In the genomic region with DNA sequence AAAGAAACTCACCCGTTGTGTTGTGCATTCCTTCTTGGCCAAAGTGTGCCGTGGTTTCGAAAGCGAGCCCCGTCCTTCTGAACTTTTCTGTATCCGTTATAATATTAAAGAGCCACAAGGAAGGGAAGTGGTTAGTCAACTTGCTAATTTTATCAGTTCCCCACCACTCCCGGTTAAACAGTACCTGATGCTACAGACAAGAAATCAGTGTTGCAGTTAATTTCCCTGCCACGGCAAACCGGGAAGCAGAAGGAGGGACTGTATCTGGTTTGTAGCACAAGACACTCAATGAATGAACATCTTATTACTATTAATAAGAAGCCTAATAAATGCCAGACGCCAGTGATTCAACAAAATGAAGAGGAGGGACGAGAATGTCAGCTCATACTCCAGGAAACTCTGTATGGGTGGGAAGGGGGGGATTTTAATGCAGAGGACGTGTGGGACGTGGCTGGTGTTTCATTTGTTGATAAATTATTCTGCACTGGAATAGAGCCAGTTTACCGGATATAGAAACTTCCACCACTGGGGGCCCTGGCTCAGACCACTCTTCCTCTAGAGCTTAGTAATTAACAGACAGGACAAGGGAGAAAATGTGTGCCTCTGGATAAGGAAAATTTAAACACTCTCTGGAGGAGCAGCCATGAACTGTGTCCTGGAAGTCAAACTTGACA, we compare ENCODE assay signal across 9 mouse cellular contexts.
DNase-seq lines count a peak whose midpoint lies in the region; ATAC-seq and TF ChIP-seq lines count a peak whose summit lies in the region.
"Had no signal": no experiment of that assay in that cellular context is flagged by ENCODE, and none has a peak within 500 bp of the region (broad histone marks: within the 10 kb centered on the region; RNA-seq: fewer than 3 reads in every experiment).

No protein-coding gene starts in this region.

- 15% methylated on average over 14 of the region's 14 CpGs for WGBS in kidney, adult 2 months
- WGBS in embryonic facial prominence, embryonic 15.5 days, result 21% methylated on average over 14 of the region's 14 CpGs
- WGBS in midbrain, embryonic 15.5 days, result 56% methylated on average over 14 of the region's 14 CpGs

- no peak for ATAC-seq in embryonic facial prominence, embryonic 15.5 days (ENCODE audit: insufficient number of reproducible peaks, low FRiP score, low TSS enrichment, low read depth)
- peak; percentile 83 for ATAC-seq in midbrain, embryonic 15.5 days (replicated peaks)

- no peaks in the 10 kb centered on the region for H3K4me1 ChIP-seq in kidney, adult 2 months (ENCODE audit: control insufficient read depth, insufficient read depth, low read length)
- peaks cover 8% of the 10 kb centered on the region; the same call in 1 of the 2 replicates for H3K4me1 ChIP-seq in embryonic facial prominence, embryonic 15.5 days
- H3K4me1 ChIP-seq in midbrain, embryonic 15.5 days, result peaks cover 14% of the 10 kb centered on the region; the same call in 1 of the 2 replicates

- H3K27ac ChIP-seq in kidney, adult 2 months (ENCODE audit: insufficient read depth, low read depth, low read length), result no peak overlapping the region
- peak overlapping the region; percentile 39; the same call in 1 of the 2 replicates for H3K27ac ChIP-seq in embryonic facial prominence, embryonic 15.5 days (replicated peaks)
- no peak overlapping the region for H3K27ac ChIP-seq in midbrain, embryonic 15.5 days

- peak; percentile 17 for DNase-seq in kidney, adult 2 months
- no peak for DNase-seq in kidney, postnatal 25 days
- peak; percentile 33 for DNase-seq in kidney, postnatal 10 days
- no peak for DNase-seq in cerebellum, adult 9-10 months
- no peak for DNase-seq in adrenal gland, postnatal 10 days
- DNase-seq in cerebellum, adult 11 months, result no peak

- TF ChIP-seq CTCF in kidney, adult 2 months (conservative IDR thresholded peaks at IDR 0.05; ENCODE audit: insufficient read depth, insufficient read length, low read depth, low read length), result no peak

- H3K4me2 ChIP-seq in embryonic facial prominence, embryonic 15.5 days (replicated peaks), result peak overlapping the region; percentile 40
- peak overlapping the region; percentile 16; the same call in 1 of the 2 replicates for H3K4me2 ChIP-seq in midbrain, embryonic 15.5 days

- H3K4me3 ChIP-seq in kidney, adult 2 months (ENCODE audit: insufficient read depth, low read depth, low read length), result peak overlapping the region; percentile 28
- peak overlapping the region; percentile 31 for H3K4me3 ChIP-seq in embryonic facial prominence, embryonic 15.5 days (replicated peaks)
- H3K4me3 ChIP-seq in midbrain, embryonic 15.5 days, result no peak overlapping the region

- no peak overlapping the region for H3K9ac ChIP-seq in embryonic facial prominence, embryonic 15.5 days
- no peak overlapping the region for H3K9ac ChIP-seq in midbrain, embryonic 15.5 days

- H3K9me3 ChIP-seq in embryonic facial prominence, embryonic 15.5 days (replicated peaks), result no peaks in the 10 kb centered on the region
- no peaks in the 10 kb centered on the region for H3K9me3 ChIP-seq in midbrain, embryonic 15.5 days

- H3K27me3 ChIP-seq in kidney, adult 2 months (replicated peaks; ENCODE audit: control insufficient read depth, insufficient read depth, low read length), result no peaks in the 10 kb centered on the region
- no peaks in the 10 kb centered on the region for H3K27me3 ChIP-seq in embryonic facial prominence, embryonic 15.5 days
- no peaks in the 10 kb centered on the region for H3K27me3 ChIP-seq in midbrain, embryonic 15.5 days (replicated peaks)

- TF ChIP-seq POLR2A in kidney, adult 2 months (IDR thresholded peaks at IDR 0.05; ENCODE audit: low read depth, low read length), result no peak

- no peaks in the 10 kb centered on the region for H3K36me3 ChIP-seq in kidney, adult 2 months (ENCODE audit: control insufficient read depth, insufficient read depth, low read length)
- no peaks in the 10 kb centered on the region for H3K36me3 ChIP-seq in embryonic facial prominence, embryonic 15.5 days
- H3K36me3 ChIP-seq in midbrain, embryonic 15.5 days (replicated peaks), result no peaks in the 10 kb centered on the region
- H3K36me3 ChIP-seq: G1E had no signal

Comparison
In these comparisons a context has a peak if more than half of its experiments do, and no peak if none do; other contexts are left out.
1. DNase-seq: peak in kidney, adult 2 months (single experiment) and kidney, postnatal 10 days (single experiment); none in kidney, postnatal 25 days (0 of 2), cerebellum, adult 9-10 months (single experiment), adrenal gland, postnatal 10 days (single experiment) and cerebellum, adult 11 months (single experiment).